Mouse (Mus musculus) CH12.LX (cell line): ENCODE results near the gene Lamc1.

Experiments used
- CHD1 ChIP-seq: IDR thresholded peaks from 2 replicates; pipeline ENCODE4 v1.6.1; 2012; ENCODE audit warnings: low read depth, low read length, improper control_type of control experiment, inconsistent platforms
- CTCF ChIP-seq, 2 experiments: IDR thresholded peaks in 1 of 2; conservative IDR thresholded peaks in 1 of 2; 2 replicates each; pipeline ENCODE4 v1.5.1; 2011 to 2012; ENCODE audit warnings: low read depth in 2 of 2, low read length in 2 of 2, improper control_type of control experiment in 1 of 2, inconsistent platforms in 1 of 2, mild to moderate bottlenecking in 1 of 2, moderate library complexity in 1 of 2
- HCFC1 ChIP-seq: IDR thresholded peaks from 2 replicates; pipeline ENCODE4 v1.6.1; 2012; ENCODE audit warnings: low read depth, mild to moderate bottlenecking, inconsistent platforms, low read length, improper control_type of control experiment
- MAFK ChIP-seq: IDR thresholded peaks from 2 replicates; pipeline ENCODE4 v1.6.1; 2011; ENCODE audit warnings: low read length, improper control_type of control experiment; ENCODE audit not compliant: insufficient replicate concordance
- MXI1 ChIP-seq: IDR thresholded peaks from 2 replicates; pipeline ENCODE4 v1.6.1; 2011; ENCODE audit warnings: mild to moderate bottlenecking, low read depth, low read length, improper control_type of control experiment
- POLR2A ChIP-seq: IDR thresholded peaks from 2 replicates; pipeline ENCODE4 v1.6.1; 2011; ENCODE audit warnings: low read depth, mild to moderate bottlenecking, improper control_type of control experiment, low read length
- SMC3 ChIP-seq: IDR thresholded peaks from 2 replicates; pipeline ENCODE4 v1.6.1; 2011; ENCODE audit warnings: low read depth, low read length, improper control_type of control experiment
- TCF12 ChIP-seq: IDR thresholded peaks from 2 replicates; pipeline ENCODE4 v1.6.1; 2014; ENCODE audit warnings: low read depth, mild to moderate bottlenecking, inconsistent platforms, low read length, improper control_type of control experiment

- no peak for TF ChIP-seq POLR2A
- no peak for TF ChIP-seq SMC3
- TF ChIP-seq TCF12, result no peak
- no peak for TF ChIP-seq HCFC1
- TF ChIP-seq CTCF (conservative IDR thresholded peaks at IDR 0.05 in 1 of 2, IDR thresholded peaks at IDR 0.05 in 1 of 2; ENCODE audit: low read depth in 2 of 2, low read length in 2 of 2), result no peak
- no peak for TF ChIP-seq MXI1
- no peak for TF ChIP-seq CHD1
- TF ChIP-seq MAFK, result no peak
Observed at GRCm38 (mm10) chr1:153380746-153381282, 48.2 kb upstream of the Lamc1 start.
